Mouse (Mus musculus) left cerebral cortex, adult 9 months (tissue): ENCODE measurements around the gene Car6.

Experiments
- DNase-seq, 2 experiments: peaks; one replicate each; pipeline ENCODE4 v3.0.0; 2022; ENCODE audit warnings: low spot score in 2 of 2

The Car6 gene

DNA sequence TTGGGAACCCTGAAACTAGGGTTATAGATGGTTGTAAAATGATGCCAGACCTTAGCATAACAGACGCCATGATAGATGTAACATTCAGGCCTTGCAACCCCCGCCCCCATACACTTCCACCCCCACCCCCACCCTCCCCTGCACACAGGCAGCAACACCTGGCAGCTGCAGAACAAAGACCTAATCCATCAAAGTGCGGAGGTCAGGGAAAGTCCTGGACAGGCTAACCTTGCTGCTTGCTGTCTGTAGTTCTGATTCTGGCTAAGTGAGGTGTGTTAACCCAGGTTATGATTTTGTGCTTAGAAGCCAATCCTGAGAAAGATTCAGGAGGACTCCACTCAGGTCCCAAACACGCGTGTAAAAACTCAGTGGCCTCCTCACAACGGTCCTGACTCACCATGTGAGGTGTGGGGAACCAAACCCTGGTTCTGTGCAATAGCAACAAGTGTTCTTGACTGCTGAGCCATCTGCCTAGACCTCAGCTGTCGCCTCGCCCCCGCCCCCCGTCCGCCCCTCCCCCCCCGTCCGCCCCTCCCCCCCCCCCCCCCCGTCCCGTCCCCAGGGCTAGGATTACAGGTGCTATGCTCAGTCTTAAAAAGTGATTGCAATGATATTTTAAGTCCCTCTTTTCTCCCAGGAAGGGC, 28.7 kb upstream of the Car6 start:
- DNase-seq: no peak

- no peak for DNase-seq
Measured at GRCm38 (mm10) chr4:150228581-150229348, 27.6 kb upstream of the Car6 start.

- DNase-seq: peak; percentile 72 to 74
Measured at GRCm38 (mm10) chr4:150226818-150227688, 25.9 kb upstream of the Car6 start.

- DNase-seq: no peak
Measured at GRCm38 (mm10) chr4:150225700-150226099, 24.6 kb upstream of the Car6 start.

DNA sequence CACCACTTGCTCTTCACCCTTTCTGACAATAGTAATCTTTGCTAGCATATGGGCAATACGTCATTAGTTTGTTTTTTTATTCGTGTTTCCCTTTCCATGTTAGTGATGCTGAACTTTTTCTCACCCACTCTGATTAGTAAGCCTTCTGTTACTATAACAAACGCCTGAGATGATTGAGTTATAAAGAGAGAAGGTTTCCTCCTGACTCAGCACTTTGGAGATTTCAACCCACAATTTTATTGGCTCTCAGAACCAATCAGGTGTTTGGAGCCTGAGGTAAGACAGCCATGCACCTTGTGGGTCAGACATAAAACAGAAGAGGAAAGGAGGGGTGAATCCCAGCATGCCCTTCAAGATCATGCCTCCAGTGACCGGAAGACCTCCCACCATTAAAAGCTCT, 22.7 kb upstream of the Car6 start:
- no peak for DNase-seq

GRCm38 (mm10) chr4:150221017-150221640, 20.0 kb upstream of the Car6 start:
- DNase-seq: no peak

- DNase-seq: no peak
Measured at GRCm38 (mm10) chr4:150220584-150220983, 19.5 kb upstream of the Car6 start.

DNA sequence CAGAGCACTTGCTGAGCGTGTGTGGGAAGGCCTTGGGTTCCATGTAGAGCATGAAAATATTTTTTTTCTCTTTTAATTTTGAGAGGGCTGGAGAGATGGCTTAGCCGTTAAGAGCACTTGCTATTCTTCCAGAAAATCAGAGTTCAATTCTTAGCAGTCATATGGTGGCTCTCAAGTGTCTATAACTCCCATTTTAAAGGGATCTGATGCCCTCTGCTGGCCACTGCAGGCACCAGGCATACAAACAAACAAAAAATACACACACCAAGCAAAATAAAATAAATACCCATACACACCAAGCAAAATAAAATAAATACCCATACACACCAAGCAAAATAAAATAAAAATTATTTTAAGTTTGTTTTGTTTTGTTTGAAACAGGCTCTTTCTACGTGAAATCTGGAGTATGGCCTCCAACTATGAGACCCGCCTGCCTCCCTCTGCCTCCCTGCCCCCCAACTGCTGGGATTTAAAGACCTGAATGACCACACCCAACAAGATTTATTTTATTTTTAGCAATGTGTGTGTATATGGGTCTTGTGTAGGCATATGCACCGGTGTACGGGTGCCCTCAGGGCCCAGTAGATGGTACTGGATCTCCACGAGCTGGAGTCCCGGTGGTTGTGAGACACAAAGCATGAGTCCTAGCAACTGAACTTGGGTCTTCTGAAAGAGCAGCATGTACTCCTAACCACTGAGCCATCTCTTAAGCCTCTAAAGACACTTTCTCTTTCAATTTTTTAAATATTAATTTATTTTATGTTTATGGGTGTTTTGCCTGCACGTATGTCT, 18.6 kb upstream of the Car6 start:
- peak in 1 of 2 experiments; percentile 58 for DNase-seq

DNA sequence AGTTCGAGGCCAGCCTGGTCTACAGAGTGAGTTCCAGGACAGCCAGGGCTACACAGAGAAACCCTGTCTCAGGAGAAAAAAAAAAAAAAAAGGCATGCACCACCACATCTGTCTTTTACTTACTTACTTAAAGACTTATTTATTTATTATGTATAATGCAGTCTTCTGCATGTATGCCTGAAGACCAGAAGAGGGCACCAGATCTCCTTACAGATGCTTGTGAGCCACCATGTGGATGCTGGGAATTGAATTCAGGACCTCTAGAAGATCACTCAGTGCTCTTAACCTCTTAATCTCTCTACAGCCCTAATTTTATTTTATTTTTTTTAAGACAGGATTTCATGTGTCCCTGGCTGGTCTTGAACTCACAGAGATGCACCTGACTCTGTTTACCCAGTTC, 16.8 kb upstream of the Car6 start:
- no peak for DNase-seq

GRCm38 (mm10) chr4:150217042-150217554, 16.0 kb upstream of the Car6 start:
- no peak for DNase-seq

DNA sequence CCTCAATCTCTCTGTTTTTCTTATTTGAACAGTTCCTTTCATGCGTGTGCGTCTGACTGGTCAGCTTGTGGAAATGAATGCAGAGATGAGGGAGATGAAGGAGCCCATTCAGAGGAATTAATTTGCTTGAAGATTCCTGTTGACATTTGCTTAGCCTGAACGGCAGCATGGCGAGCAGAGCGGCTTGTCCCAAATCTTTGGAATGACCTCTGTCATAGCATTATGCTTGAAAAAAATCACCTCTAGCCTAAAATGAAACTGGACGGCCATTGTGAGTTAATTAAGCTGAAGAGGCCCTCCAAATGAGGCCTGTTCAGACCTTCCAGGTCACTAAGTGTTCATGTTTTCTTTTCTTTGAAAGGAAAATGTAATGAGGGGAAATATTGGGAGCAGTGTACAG, 15.3 kb upstream of the Car6 start:
- no peak for DNase-seq

DNA sequence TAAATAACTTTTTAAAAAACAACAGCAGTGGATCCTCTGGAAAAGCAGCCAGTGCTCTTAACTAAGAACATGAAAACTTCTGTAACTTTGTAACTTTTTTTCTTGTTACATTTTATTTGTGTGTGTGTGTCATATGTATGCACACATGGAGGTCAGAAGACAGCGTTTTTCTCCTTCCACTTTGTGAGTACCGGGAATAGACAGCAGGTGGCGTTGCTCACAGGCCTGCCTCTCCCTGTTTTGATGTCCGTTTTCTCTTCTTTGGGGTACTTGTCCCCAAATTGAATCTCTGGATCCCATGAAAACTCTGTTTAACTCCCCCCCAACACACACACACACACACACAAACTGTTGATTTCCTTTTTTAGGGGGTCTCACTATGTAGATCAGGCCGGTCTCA, 12.8 kb upstream of the Car6 start:
- DNase-seq: no peak

DNA sequence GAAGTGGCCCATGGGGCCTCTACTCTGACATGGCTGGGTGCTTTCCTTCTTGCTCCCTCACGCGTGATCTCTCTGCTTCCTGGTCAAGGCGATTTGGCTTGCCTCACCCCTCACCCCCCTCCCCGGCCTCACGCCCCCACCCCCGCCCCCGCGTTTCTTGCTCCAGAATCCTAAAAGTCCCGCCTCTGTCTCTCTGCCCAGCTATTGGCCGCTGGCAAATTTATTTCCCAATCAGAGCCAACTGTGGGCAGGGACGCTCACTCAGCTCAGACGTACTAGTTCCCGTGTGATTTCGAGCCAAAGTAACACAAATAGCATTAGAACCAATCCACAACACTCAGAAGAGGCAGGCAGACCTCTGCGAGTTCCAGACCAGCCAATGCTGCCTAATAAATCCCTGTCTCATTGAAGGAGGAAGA, 11.4 kb upstream of the Car6 start:
- no peak for DNase-seq

- no peak for DNase-seq
Measured at GRCm38 (mm10) chr4:150211930-150212552, 10.9 kb upstream of the Car6 start.

- DNase-seq: no peak
Measured at GRCm38 (mm10) chr4:150210306-150210705, 9.2 kb upstream of the Car6 start.

GRCm38 (mm10) chr4:150209751-150210150, 8.6 kb upstream of the Car6 start:
- DNase-seq: no peak

DNA sequence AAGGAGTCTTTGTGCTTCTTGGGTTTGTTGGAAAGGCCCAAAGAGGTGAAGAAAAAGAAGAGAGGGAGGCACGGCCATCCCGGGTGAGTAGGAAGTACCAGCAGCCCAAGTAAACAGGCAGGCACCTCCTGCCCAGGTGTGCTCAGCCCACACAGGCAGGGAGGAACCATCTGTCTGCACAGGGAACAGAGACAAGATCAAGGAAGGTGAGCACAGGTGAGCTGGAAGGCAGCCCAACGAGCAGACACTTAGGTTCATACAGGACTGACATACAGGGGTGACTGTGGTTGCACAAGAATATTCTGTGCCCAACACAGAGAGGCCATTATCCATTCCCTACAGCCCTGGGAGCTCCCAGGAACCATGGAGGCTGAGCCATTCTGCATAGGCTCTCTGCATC, 3.7 kb upstream of the Car6 start:
- DNase-seq: no peak

DNA sequence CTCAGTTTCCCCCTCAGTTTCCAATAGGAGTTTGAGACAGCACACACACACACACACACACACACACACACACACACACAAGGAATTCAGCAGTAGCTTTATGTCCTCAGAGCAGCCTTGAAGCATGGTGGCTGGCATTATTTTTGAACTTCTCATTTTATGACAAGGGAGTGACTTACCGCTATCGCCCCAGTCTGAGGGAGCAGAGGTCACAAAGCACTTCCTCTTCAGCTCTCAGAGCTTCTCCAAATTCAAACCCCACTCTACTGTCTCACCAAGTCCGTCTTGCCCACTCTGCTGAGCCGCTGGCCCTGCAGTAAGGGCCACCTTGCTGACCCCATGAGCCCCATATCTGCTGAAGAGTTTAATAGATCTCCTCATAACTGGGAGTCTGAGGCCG, 1.6 kb upstream of the Car6 start:
- DNase-seq: no peak

- no peak for DNase-seq
Measured at GRCm38 (mm10) chr4:150198268-150198667, 2.9 kb downstream of the Car6 start.

DNA sequence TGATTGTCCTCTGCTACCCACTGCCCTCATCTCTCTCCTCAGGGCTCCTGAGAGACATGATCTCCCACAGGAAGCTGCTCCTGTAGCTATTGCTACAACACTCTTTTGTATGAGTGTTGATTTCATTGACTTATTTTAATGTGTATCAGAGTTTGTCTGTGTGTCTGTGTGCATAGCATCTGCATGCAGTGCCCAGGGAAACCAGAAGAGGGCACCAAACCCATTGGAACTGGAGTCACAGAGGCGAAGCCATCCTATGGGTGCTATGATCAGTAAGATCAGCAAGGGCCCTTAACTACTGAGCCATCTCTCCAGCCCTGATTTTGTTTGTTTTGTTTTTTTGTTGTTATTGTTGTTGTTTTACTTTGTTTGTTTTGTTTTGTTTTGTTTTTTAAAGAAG, 7.2 kb downstream of the Car6 start:
- DNase-seq: peak in 1 of 2 experiments; percentile 15

GRCm38 (mm10) chr4:150192199-150192598, 8.9 kb downstream of the Car6 start:
- no peak for DNase-seq
